15 mouse cellular contexts compared by ENCODE assay signal in the genomic region with DNA sequence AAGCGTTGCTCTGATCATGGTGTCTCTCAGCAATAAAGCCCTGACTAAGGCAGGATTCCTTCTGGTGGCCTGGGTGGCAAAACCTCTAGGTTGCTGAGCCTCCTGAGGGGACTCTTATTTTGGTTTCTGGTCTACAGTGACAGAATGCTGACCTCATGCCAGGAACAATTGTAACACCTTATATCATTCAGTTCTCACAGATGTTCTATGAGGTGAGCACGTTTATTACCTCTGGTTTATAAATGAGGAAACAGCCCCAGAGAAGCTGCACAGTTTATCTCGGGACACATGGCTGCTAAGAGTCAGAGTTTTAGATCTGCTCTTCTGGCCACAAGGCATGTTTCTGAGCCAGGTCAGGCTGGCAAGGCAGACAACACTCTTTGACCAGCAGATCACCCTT.
"Had no signal": no experiment of that assay in that cellular context is flagged by ENCODE, and none has a peak within 500 bp of the region (broad histone marks: within the 10 kb centered on the region; RNA-seq: fewer than 3 reads in every experiment).

No protein-coding gene starts in this region.

- H3K4me1 ChIP-seq: kidney, embryonic 15.5 days; limb, embryonic 15.5 days; liver, embryonic 12.5 days; midbrain, embryonic 12.5 days had no signal

- H3K9me3 ChIP-seq: kidney, embryonic 15.5 days; limb, embryonic 15.5 days; liver, embryonic 12.5 days; midbrain, embryonic 12.5 days had no signal

- H3K9ac ChIP-seq: kidney, embryonic 15.5 days; limb, embryonic 15.5 days; liver, embryonic 12.5 days; lung, embryonic 14.5 days; midbrain, embryonic 12.5 days had no signal

- H3K4me3 ChIP-seq: kidney, embryonic 15.5 days; limb, embryonic 15.5 days; liver, embryonic 12.5 days; midbrain, embryonic 12.5 days had no signal

- H3K4me2 ChIP-seq: kidney, embryonic 15.5 days; limb, embryonic 15.5 days; liver, embryonic 12.5 days; lung, embryonic 14.5 days; midbrain, embryonic 12.5 days had no signal

- DNase-seq: kidney, postnatal 14 days; layer of hippocampus, postnatal 36 days; lung, embryonic 14.5 days; lung, postnatal 14 days; right cerebral cortex, adult 18-20 months; right cerebral cortex, postnatal 25 days; thymus, adult 18-20 months; thymus, postnatal 14 days had no signal

- H3K36me3 ChIP-seq: kidney, embryonic 15.5 days; limb, embryonic 15.5 days; liver, embryonic 12.5 days; midbrain, embryonic 12.5 days had no signal

- ATAC-seq: liver, embryonic 12.5 days; midbrain, embryonic 16.5 days had no signal

- H3K27ac ChIP-seq: kidney, embryonic 15.5 days; limb, embryonic 15.5 days; liver, embryonic 12.5 days; macrophage; midbrain, embryonic 12.5 days; stomach, postnatal 0 days had no signal

- H3K27me3 ChIP-seq: kidney, embryonic 15.5 days; limb, embryonic 15.5 days; liver, embryonic 12.5 days; midbrain, embryonic 12.5 days had no signal
